7 mouse cellular contexts compared by ENCODE assay signal in genomic region chr8:64946820-64947697, GRCm38 (mm10). TPM values are rescaled to one million over a fixed set of nuclear protein-coding genes. Genes with fewer than 3 reads are reported as not detected.
DNase-seq lines count a peak whose midpoint lies in the region; ATAC-seq lines count a peak whose summit lies in the region.

TSS of gene Tmem192 (plus strand) at chr8:64947185.

- H3K36me3 ChIP-seq in intestine, embryonic 16.5 days (ENCODE audit: control insufficient read depth, insufficient read depth, low read length): no peaks in the 10 kb centered on the region
- H3K36me3 ChIP-seq in midbrain, embryonic 11.5 days (ENCODE audit: control insufficient read depth, insufficient read depth, low read length): no peaks in the 10 kb centered on the region

- no peaks in the 10 kb centered on the region for H3K4me1 ChIP-seq in intestine, embryonic 16.5 days (ENCODE audit: control insufficient read depth, insufficient read depth, low read length)
- H3K4me1 ChIP-seq in midbrain, embryonic 11.5 days (ENCODE audit: control insufficient read depth, insufficient read depth, low read length): no peaks in the 10 kb centered on the region

- WGBS in intestine, embryonic 16.5 days: 1% methylated on average over 70 of the region's 73 CpGs
- WGBS in midbrain, embryonic 11.5 days: 2% methylated on average over 68 of the region's 73 CpGs

- intact Hi-C loops in gastrocnemius, postnatal 36 days (cut with DNase I): loop anchor here (10.0 kb wide), 2 partner anchors 212 to 252 kb away; partner anchors contain the start of genes Cpe and Msmo1
- intact Hi-C loops in left cerebral cortex, postnatal 36 days (cut with DNase I): no loop called here

- H3K9ac ChIP-seq in intestine, embryonic 16.5 days (ENCODE audit: low read depth, low read length): peak within 1 kb of the TSS; percentile 80
- H3K9ac ChIP-seq in midbrain, embryonic 11.5 days (ENCODE audit: low read length): peak within 1 kb of the TSS; percentile 46

- H3K4me3 ChIP-seq in intestine, embryonic 16.5 days (ENCODE audit: low read length): peak within 1 kb of the TSS; percentile 80
- peak within 1 kb of the TSS; percentile 54 for H3K4me3 ChIP-seq in midbrain, embryonic 11.5 days (ENCODE audit: low read depth, low read length)

- no peaks in the 10 kb centered on the region; the same call in 1 of the 2 replicates for H3K27me3 ChIP-seq in intestine, embryonic 16.5 days (replicated peaks; ENCODE audit: control insufficient read depth, insufficient read depth, low read length)
- H3K27me3 ChIP-seq in midbrain, embryonic 11.5 days (ENCODE audit: control insufficient read depth, insufficient read depth, low read length): no peaks in the 10 kb centered on the region

- H3K4me2 ChIP-seq in intestine, embryonic 16.5 days (ENCODE audit: low read depth, low read length): peak within 1 kb of the TSS; percentile 44
- peak within 1 kb of the TSS; percentile 47 for H3K4me2 ChIP-seq in midbrain, embryonic 11.5 days

- no peaks in the 10 kb centered on the region for H3K9me3 ChIP-seq in intestine, embryonic 16.5 days (ENCODE audit: control insufficient read depth, low read length)
- no peaks in the 10 kb centered on the region for H3K9me3 ChIP-seq in midbrain, embryonic 11.5 days (ENCODE audit: control insufficient read depth, low read length)

- peak within 1 kb of the TSS; percentile 91 for H3K27ac ChIP-seq in intestine, embryonic 16.5 days (ENCODE audit: low read length)
- 0 out of 2 replicates have a peak within 1 kb of the TSS, but pooled peaks have one; percentile 5 for H3K27ac ChIP-seq in midbrain, embryonic 11.5 days (ENCODE audit: low read depth, low read length)

- DNase-seq in adrenal gland, adult 18-20 months (ENCODE audit: low spot score in 2 of 2): peak; percentile 98
- DNase-seq in embryo, embryonic 11 days: peak; percentile 92
- DNase-seq in gastrocnemius, postnatal 36 days: peak; percentile 92 to 97
- peak; percentile 95 for DNase-seq in left cerebral cortex, postnatal 36 days (ENCODE audit: low spot score in 2 of 2)
- DNase-seq in midbrain, embryonic 11.5 days (ENCODE audit: low spot score, missing footprints): peak; percentile 99
- peak; percentile 84 for DNase-seq in skeletal muscle tissue, adult 2 months (ENCODE audit: low read depth, low spot score)

- peak; percentile 98 for ATAC-seq in intestine, embryonic 16.5 days
- ATAC-seq in midbrain, embryonic 11.5 days (ENCODE audit: low FRiP score): peak; percentile 96

RNA-seq across cellular contexts. Expression of gene Tmem192, which starts in this region (rescaled TPM):
- total RNA-seq in adrenal gland, adult 18-20 months (2021): 10 to 100 TPM; 32.4 to 50.5 TPM
- total RNA-seq in gastrocnemius, postnatal 36 days (2021): 10 to 100 TPM; 14.7 to 17.3 TPM
- polyA plus RNA-seq in intestine, embryonic 16.5 days (2015; fragmentation: Nextera tagmentation; extraction: Ambion mirVana): 56.9 and 60.3 TPM in 2 replicates
- 10 to 100 TPM; 21.3 to 26.9 TPM for total RNA-seq in left cerebral cortex, postnatal 36 days (2021)
- polyA plus RNA-seq in midbrain, embryonic 11.5 days (2014; fragmentation: Nextera tagmentation; extraction: Ambion mirVana): 16.0 and 17.9 TPM in 2 replicates

Comparison
In these comparisons a context has a peak if more than half of its experiments do, and no peak if none do; other contexts are left out.
1. Peak in every context shown above with its lines: DNase-seq, ATAC-seq, H3K4me3 ChIP-seq and H3K27ac ChIP-seq.